Mouse (Mus musculus) G1E (cell line): Measurements from ENCODE around the gene Ppp3ca.

Experiments used
- CTCF ChIP-seq: IDR thresholded peaks from 2 replicates; pipeline ENCODE4 v1.5.1; 2012; ENCODE audit warnings: low read depth, low read length, inconsistent platforms, mixed read lengths
- GATA1 ChIP-seq: IDR thresholded peaks from 2 replicates; pipeline ENCODE4 v1.6.1; 2012; ENCODE audit warnings: borderline replicate concordance, low read length, inconsistent platforms, mixed read lengths
- TAL1 ChIP-seq: conservative IDR thresholded peaks from 2 replicates; pipeline ENCODE4 v1.6.1; 2012; ENCODE audit warnings: low read depth, low read length, inconsistent platforms, mixed read lengths

GRCm38 (mm10) chr3:136905577-136905976, 235.7 kb downstream of the Ppp3ca start:
- TF ChIP-seq CTCF (no peak), TAL1 (no peak), GATA1 (no peak)
